Mouse (Mus musculus) stomach, postnatal 0 days (tissue): Measurements from ENCODE around the gene Chrm1. TPM values are rescaled to one million over a fixed set of nuclear protein-coding genes. Genes with fewer than 3 reads are reported as not detected.
"Not testable (repeated sequence)": the region's sequence is repeated elsewhere in the genome, so short reads cannot be mapped to it uniquely, and the experiment has no call there.

Experiments
- ATAC-seq: fragments of 200-750 bp; cut with Nextera tagmentation; 2 replicates; pipeline ENCODE4 v1.8.0; 2017; ENCODE audit not compliant: low FRiP score, low TSS enrichment
- DNase-seq: peaks from one replicate; pipeline ENCODE4 v3.0.0-alpha.2; 2016; ENCODE audit warnings: low spot score
- H3K27ac ChIP-seq: fragments of 300-500 bp; sonication (generic); replicated peaks from 2 replicates; pipeline ENCODE4 v1.5.1; 2014; ENCODE audit warnings: mild to moderate bottlenecking, control low read depth
- H3K27me3 ChIP-seq: fragments of 300-500 bp; sonication (generic); 2 replicates; pipeline ENCODE4 v1.6.1; 2014; ENCODE audit warnings: low read length; ENCODE audit not compliant: control insufficient read depth, insufficient read depth
- H3K36me3 ChIP-seq: fragments of 300-500 bp; sonication (generic); 2 replicates; pipeline ENCODE4 v1.6.1; 2014; ENCODE audit warnings: low read length, mixed read lengths; ENCODE audit not compliant: control insufficient read depth, insufficient read depth
- H3K4me1 ChIP-seq: fragments of 300-500 bp; sonication (generic); replicated peaks from 2 replicates; pipeline ENCODE4 v1.6.1; 2014; ENCODE audit warnings: antibody characterized with exemption; ENCODE audit not compliant: control insufficient read depth, insufficient read depth
- H3K4me2 ChIP-seq: fragments of 300-500 bp; sonication (generic); replicated peaks from 2 replicates; pipeline ENCODE4 v1.6.1; 2014; ENCODE audit warnings: low read depth, mild to moderate bottlenecking, control low read depth, moderate library complexity
- H3K4me3 ChIP-seq: fragments of 300-500 bp; sonication (generic); 2 replicates; pipeline ENCODE4 v1.5.1; 2014; ENCODE audit warnings: low read depth, low read length, control low read depth
- H3K9ac ChIP-seq: fragments of 300-500 bp; sonication (generic); 2 replicates; pipeline ENCODE4 v1.6.1; 2014; ENCODE audit warnings: mild to moderate bottlenecking, low read length, control low read depth, mixed read lengths
- H3K9me3 ChIP-seq: fragments of 300-500 bp; sonication (generic); 2 replicates; pipeline ENCODE4 v1.6.1; 2016; ENCODE audit warnings: low read length; ENCODE audit not compliant: control insufficient read depth
- CTCF ChIP-seq: IDR thresholded peaks from 2 replicates; pipeline ENCODE4 v1.5.1; 2016; ENCODE audit warnings: antibody characterized with exemption, low read depth, mild to moderate bottlenecking, moderate library complexity
- EP300 ChIP-seq: optimal IDR thresholded peaks from 2 replicates; pipeline ENCODE3; 2016; ENCODE audit warnings: antibody characterized with exemption
- WGBS: fragments of 180-500 bp; shearing (Covaris S2); extraction: QIAGEN DNeasy Blood & Tissue Kit; methylation state at CpG from one replicate; pipeline ENCODE4 v1.1.7; 2014; 5-methylcytosine and 5-hydroxymethylcytosine counted together
- polyA plus RNA-seq: library from polyadenylated mRNA; unstranded; fragments of >200 nt; fragmentation: Nextera tagmentation; extraction: Ambion mirVana; gene quantifications from 2 replicates; pipeline ENCODE4 v1.2.1, GENCODE M21; 2015

Chrm1 gene
- polyA plus RNA-seq, 1 experiment from 2014 or later: 1.4 TPM

- 29% methylated on average over 3 of the region's 3 CpGs for WGBS
- Histone ChIP-seq H3K9ac (no peak overlapping the region), H3K9me3 (no peaks in the 10 kb centered on the region), H3K4me3 (no peak overlapping the region), H3K27me3 (no peaks in the 10 kb centered on the region), H3K27ac (no peak overlapping the region), H3K4me1 (no peaks in the 10 kb centered on the region), H3K4me2 (no peak overlapping the region), H3K36me3 (peaks cover 6% of the 10 kb centered on the region; the same call in 1 of the 2 replicates)
- TF ChIP-seq EP300 (no peak), CTCF (no peak)
- DNase-seq: no peak
- ATAC-seq: no peak
Observed at GRCm38 (mm10) chr19:8726609-8727390, 63.2 kb downstream of the Chrm1 start.

DNA sequence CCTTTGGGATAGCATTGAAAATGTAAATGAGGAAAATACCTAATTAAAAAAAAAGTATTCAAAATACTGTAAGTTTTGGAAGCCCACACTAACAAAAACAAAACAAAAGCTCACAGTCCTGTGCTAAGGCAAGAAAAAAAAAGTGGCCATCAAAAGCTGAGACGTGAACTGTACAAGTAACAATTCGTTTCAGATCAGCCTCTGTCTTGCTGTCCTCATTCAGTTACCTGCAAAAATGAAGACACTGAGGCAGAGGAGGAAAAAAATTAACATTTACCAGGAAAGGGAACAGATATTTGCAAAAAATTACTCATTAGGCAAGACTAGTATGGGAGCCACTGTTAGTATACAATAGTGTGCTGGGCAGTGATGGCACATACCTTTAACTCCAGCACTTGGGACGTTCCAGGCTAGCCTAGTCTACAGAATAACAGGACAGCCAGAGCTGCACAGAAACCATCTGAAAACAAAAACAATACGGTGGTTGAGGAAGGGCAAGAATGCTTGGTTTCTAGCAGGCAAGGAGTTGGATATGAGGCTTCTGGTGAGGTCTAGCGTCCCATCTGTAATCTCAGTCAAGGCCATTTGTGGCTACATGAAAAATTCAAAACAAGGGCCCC lies 64.0 kb downstream of the Chrm1 start:
- H3K27me3 ChIP-seq: no peaks in the 10 kb centered on the region
- 17% methylated on average over 5 of the region's 5 CpGs for WGBS
- H3K27ac ChIP-seq: no peak overlapping the region
- DNase-seq (no peak), ATAC-seq (no peak)
- no peak overlapping the region for H3K4me3 ChIP-seq
- no peak overlapping the region for H3K9ac ChIP-seq
- peaks cover 6% of the 10 kb centered on the region; the same call in 1 of the 2 replicates for H3K36me3 ChIP-seq
- H3K4me1 ChIP-seq: no peaks in the 10 kb centered on the region
- TF ChIP-seq CTCF (no peak), EP300 (no peak)
- H3K9me3 ChIP-seq: no peaks in the 10 kb centered on the region
- no peak overlapping the region for H3K4me2 ChIP-seq

- H3K27me3 ChIP-seq, H3K9me3 ChIP-seq, ATAC-seq, H3K4me2 ChIP-seq, H3K36me3 ChIP-seq, H3K27ac ChIP-seq, H3K9ac ChIP-seq, DNase-seq, H3K4me1 ChIP-seq, H3K4me3 ChIP-seq: not testable (repeated sequence)
- WGBS: 28% methylated on average over 3 of the region's 3 CpGs
Observed at GRCm38 (mm10) chr19:8728335-8729099, 64.9 kb downstream of the Chrm1 start.

Other genes starting within 250 kb of the Chrm1 start
- 0.06 TPM in 1 of 2 replicates, not detected in the other for gene Slc22a8, start 72.5 kb upstream of the Chrm1 start, polyA plus RNA-seq
- gene Slc22a6, start 45.8 kb upstream of the Chrm1 start, polyA plus RNA-seq: not detected in 2 replicates
- gene Slc3a2, start 59.6 kb downstream of the Chrm1 start, polyA plus RNA-seq: 82.5 and 87.0 TPM in 2 replicates
- gene Wdr74, start 72.0 kb downstream of the Chrm1 start, polyA plus RNA-seq: 55.6 and 55.7 TPM in 2 replicates
- gene 1700092M07Rik, start 76.9 kb downstream of the Chrm1 start, polyA plus RNA-seq: 0.59 and 0.62 TPM in 2 replicates
- gene Stx5a, start 77.6 kb downstream of the Chrm1 start, polyA plus RNA-seq: 81.9 and 82.2 TPM in 2 replicates
- gene Nxf1, start 93.3 kb downstream of the Chrm1 start, polyA plus RNA-seq: 57.5 and 61.6 TPM in 2 replicates
- gene Tmem223, start 107.2 kb downstream of the Chrm1 start, polyA plus RNA-seq: 114 and 117 TPM in 2 replicates
- 95.2 and 98.4 TPM in 2 replicates for gene Tmem179b, start 110.7 kb downstream of the Chrm1 start, polyA plus RNA-seq
- gene Taf6l, start 122.6 kb downstream of the Chrm1 start, polyA plus RNA-seq: 9.7 and 10.5 TPM in 2 replicates
- 103 and 108 TPM in 2 replicates for gene Polr2g, start 134.8 kb downstream of the Chrm1 start, polyA plus RNA-seq
- gene Zbtb3, start 138.8 kb downstream of the Chrm1 start, polyA plus RNA-seq: 2.3 TPM in 2 replicates
- gene Ttc9c, start 155.5 kb downstream of the Chrm1 start, polyA plus RNA-seq: 20.8 and 23.1 TPM in 2 replicates
- 3.6 and 3.9 TPM in 2 replicates for gene Hnrnpul2, start 156.2 kb downstream of the Chrm1 start, polyA plus RNA-seq
- gene AC129217.1, start 166.0 kb downstream of the Chrm1 start, polyA plus RNA-seq: not detected in 2 replicates
- gene Bscl2, start 173.7 kb downstream of the Chrm1 start, polyA plus RNA-seq: 75.9 and 79.4 TPM in 2 replicates
- 7.7 and 8.6 TPM in 2 replicates for gene Gng3, start 175.4 kb downstream of the Chrm1 start, polyA plus RNA-seq
- gene Lrrn4cl, start 187.0 kb downstream of the Chrm1 start, polyA plus RNA-seq: 2.3 and 2.6 TPM in 2 replicates
- gene Ubxn1, start 207.7 kb downstream of the Chrm1 start, polyA plus RNA-seq: 195 TPM in 2 replicates
- 81.2 and 85.2 TPM in 2 replicates for gene Uqcc3, start 217.1 kb downstream of the Chrm1 start, polyA plus RNA-seq
- 47.2 and 47.8 TPM in 2 replicates for gene Lbhd1, start 219.9 kb downstream of the Chrm1 start, polyA plus RNA-seq
- not detected in 2 replicates for gene Gm49403, start 220.1 kb downstream of the Chrm1 start, polyA plus RNA-seq
- gene 1810009A15Rik, start 225.1 kb downstream of the Chrm1 start, polyA plus RNA-seq: 48.2 and 49.9 TPM in 2 replicates
- not detected in 2 replicates for gene Gm49416, start 225.1 kb downstream of the Chrm1 start, polyA plus RNA-seq
- 19.1 and 19.5 TPM in 2 replicates for gene Ints5, start 229.2 kb downstream of the Chrm1 start, polyA plus RNA-seq
- gene Ganab, start 234.3 kb downstream of the Chrm1 start, polyA plus RNA-seq: 32.3 and 33.3 TPM in 2 replicates